Mouse (Mus musculus): Measurements from ENCODE around the gene Krt1. TPM values are rescaled to one million over a fixed set of nuclear protein-coding genes. Genes with fewer than 3 reads are reported as not detected.

Gene Krt1
- 1 to 10 TPM; 5.4 to 6.9 TPM for total RNA-seq (2021)
- long read RNA-seq, transcript Krt1-202 (2 exons, 429 nt) = major isoform, 8 of 20 reads
- long read RNA-seq, partial matches to known transcripts = 6 of 20 reads
- long read RNA-seq, other reads (novel, unspliced or antisense) = 6 of 20 reads

- no peak for DNase-seq (ENCODE audit: low spot score in 2 of 2)
Observed at GRCm38 (mm10) chr15:101850694-101851093, at the start of gene Krt1. TSS of gene Krt1 (minus strand) at chr15:101850794.

DNA sequence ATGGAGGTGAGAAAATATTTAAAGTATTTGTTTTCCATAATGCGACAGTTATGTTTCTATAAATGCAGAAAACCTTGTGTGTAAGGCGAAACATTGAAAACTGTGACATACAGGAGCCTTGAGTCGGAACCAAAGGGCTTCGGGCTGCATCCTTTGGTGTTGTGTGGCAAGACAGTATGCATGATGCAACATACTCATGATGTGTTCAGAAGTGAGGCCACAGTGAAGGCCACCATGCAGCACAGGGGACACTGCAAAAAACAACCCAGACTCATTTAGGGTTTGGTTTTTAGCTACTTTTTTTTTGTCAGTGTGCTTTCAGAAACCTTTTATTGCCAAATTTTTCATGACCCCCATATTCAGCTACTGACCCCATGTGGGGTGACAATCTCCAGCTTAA is 44.6 kb upstream of the Krt1 start:
- DNase-seq (ENCODE audit: low spot score in 2 of 2) = no peak

DNA sequence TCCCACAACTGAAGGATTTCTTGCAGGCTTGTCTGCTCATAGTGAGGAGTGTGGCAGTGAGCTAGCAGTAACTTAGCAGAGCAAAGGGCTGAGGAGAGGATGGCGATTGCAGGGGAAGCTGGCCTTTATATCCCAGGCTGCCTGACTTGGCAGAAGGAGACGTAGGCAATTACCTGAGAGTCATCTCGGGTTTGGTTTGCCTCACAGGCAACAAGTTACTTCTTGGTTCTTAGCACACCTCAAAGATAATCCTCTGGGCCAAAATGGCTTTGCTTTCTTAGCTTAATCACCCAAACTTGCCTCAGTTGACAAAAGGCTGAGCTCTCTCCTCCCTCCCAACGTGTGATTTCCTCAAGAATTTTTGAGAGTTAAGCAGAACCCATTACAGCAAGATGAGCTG is 42.2 kb upstream of the Krt1 start, which contains the start of gene Krt76:
Gene Krt76 (minus strand): TSS at position 101 of the 400 bp plus-strand sequence.
- DNase-seq (ENCODE audit: low spot score in 2 of 2) = no peak

DNA sequence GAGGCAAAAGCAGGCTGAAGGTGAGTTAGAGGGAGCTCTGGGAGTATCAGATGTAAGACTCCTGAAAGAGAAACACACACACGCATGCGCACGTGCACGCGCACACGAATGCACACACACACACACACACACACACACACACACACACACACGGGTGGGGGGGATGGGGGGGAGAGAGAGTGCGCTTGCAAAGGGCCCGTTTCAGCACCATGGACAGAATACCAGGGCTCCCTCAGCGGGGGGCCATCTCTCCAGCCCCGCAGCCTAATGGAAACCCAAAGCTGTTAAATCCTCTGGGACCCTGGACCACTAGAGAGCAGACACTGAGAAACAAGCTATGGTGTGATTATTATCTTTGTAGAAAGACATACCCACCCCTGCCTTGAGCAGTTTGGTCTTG is 29.2 kb upstream of the Krt1 start:
- DNase-seq (ENCODE audit: low spot score in 2 of 2) = no peak

- DNase-seq (ENCODE audit: low spot score in 2 of 2) = no peak
Observed at GRCm38 (mm10) chr15:101878041-101878440, 27.4 kb upstream of the Krt1 start.

DNA sequence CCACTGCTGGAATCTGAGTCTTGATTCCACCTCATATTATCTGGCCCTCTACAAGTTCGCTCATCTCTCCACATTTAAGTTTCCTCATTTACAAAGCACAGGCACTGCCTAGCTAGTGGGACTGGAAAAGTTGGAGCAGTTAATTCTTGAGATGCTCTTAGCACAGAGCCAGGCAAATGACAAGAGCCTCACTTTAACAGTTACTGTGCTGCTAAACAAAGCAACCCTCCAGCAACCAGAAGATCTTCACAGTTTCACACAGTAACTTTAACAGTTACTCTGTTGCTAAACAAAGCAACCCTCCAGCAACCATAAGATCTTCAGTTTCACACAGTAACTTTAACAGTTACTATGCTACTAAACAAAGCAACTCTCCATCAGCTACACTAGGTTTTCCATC is 23.8 kb upstream of the Krt1 start:
- no peak for DNase-seq (ENCODE audit: low spot score in 2 of 2)

DNA sequence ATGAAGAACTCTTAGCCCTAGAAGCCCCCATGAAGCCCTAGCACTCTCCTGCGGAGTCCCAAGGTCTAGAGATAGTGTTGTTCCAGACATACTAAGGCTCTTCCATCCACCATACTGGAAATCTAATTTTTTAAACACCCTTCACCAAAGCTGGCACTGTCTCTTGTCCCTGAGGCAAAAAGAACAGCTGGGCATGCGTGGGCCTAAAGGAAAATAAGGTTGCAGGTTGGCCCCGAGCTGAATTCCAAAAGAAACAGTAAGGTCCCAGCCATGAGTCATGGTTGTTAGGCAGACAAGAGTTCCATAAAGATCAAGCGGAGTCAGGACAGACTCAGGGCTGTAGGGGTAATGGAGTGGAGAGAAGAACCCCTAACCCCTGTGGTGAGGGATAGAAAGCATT is 22.6 kb upstream of the Krt1 start:
- no peak for DNase-seq (ENCODE audit: low spot score in 2 of 2)

DNA sequence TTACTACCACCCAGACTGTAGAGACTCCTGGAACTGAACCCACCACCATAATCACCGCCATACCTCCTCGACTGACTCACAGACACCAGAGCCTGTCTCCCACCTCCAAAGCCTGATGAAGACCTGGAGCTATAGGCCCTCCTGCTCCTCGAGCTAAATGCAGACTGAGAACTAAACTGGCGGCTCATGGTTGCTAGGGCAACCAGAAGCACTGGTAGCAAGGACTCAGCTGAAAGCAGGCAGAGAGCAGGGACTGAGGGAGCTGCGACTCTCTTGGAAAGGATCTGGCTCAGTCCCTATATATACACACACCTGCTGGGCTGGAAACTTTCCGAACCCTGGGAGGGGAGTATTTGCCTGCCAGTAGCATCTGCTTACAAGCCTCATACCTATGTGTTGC is 18.8 kb upstream of the Krt1 start, which contains the start of gene Krt77:
Gene Krt77 (minus strand): TSS at position 275 of the 400 bp plus-strand sequence.
- DNase-seq (ENCODE audit: low spot score in 2 of 2) = peak in 1 of 2 experiments; percentile 45

- no peak for DNase-seq (ENCODE audit: low spot score in 2 of 2)
Observed at GRCm38 (mm10) chr15:101866754-101867153, 16.2 kb upstream of the Krt1 start.

- no peak for DNase-seq (ENCODE audit: low spot score in 2 of 2)
Observed at GRCm38 (mm10) chr15:101860421-101861130, 10.0 kb upstream of the Krt1 start.

DNA sequence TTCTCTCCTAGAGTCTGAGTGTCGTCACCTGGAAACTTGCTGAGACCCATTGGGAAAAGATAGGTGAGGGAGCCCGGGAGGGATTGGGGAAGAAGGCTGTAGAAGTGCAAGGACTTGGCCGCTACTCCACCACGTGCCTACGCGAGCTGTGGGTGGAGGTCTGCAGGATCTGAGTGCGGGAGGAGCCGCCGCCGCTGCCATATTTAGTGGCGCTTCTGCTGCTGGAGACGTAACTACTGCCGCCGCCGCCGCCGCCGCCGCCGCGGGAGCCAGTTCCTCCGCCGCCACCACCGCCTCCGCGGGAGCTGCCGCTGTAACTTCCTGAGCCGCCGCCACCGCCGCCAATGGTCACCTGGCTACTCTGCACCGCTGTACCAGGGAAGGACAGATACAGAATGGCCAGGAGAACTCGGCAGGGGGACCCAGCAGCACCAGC is 9.2 kb upstream of the Krt1 start:
- peak in 1 of 2 experiments; percentile 54 for DNase-seq (ENCODE audit: low spot score in 2 of 2)

GRCm38 (mm10) chr15:101858673-101859425 is 8.3 kb upstream of the Krt1 start:
- no peak for DNase-seq (ENCODE audit: low spot score in 2 of 2)

GRCm38 (mm10) chr15:101856696-101857095 is 6.1 kb upstream of the Krt1 start:
- DNase-seq (ENCODE audit: low spot score in 2 of 2) = no peak

DNA sequence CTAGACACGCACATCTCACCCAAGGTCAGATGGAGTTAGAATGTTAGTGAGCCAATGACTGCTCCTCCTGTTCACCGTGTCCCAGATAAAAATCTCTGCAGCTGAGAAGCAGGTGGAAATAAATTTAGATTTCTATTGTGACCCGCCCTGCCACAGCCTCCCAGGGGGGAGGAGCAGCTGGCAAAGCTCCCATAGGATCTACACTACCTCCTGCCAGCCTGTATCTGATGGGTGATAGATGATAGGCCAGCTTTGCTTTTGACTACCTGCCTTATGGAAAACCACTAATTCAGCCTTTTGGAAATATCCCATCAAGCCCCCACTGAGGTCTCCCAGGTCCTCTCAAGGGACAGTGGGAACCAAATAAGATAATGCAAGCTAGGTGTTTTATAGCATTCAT is 5.1 kb upstream of the Krt1 start:
- DNase-seq (ENCODE audit: low spot score in 2 of 2) = no peak

DNA sequence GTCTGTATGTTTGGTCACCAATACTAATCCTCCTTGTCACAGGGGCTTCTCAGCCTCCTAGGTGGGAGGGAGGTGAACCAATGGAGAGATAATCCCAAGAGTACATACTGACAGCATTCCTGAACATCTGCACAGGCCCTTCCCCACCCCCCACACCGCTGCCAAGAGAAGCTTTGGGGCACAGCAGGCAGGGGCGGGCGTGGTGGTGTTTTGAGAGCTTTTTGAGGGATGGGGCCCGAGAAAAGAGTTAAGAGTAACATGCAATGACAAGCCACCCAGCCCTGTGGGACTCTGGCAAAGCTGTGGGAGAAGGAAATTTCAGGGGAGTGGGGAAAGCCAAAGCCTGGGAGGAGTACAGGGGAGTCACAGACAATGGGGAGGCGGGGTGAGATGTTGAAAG is 3.7 kb upstream of the Krt1 start:
- no peak for DNase-seq (ENCODE audit: low spot score in 2 of 2)

DNA sequence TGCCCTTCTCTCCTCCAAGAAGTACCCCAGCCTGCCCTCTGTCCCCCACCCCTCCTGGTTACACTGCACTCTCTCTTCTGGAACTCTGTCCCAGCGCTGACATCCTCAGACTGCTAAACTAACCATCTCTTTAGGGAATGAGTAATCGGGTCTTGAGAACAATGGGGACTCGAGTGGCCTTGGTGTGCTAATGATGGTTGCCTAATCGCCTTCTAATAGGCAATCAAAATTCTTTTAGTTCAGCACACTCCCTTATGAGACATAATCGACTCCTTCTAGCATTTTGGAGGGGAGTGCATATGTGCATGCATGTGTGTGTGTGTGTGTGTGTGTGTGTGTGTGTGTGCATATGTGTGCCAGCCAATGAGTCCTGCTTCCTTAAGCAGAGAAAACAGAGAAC is 2.0 kb upstream of the Krt1 start:
- no peak for DNase-seq (ENCODE audit: low spot score in 2 of 2)

DNA sequence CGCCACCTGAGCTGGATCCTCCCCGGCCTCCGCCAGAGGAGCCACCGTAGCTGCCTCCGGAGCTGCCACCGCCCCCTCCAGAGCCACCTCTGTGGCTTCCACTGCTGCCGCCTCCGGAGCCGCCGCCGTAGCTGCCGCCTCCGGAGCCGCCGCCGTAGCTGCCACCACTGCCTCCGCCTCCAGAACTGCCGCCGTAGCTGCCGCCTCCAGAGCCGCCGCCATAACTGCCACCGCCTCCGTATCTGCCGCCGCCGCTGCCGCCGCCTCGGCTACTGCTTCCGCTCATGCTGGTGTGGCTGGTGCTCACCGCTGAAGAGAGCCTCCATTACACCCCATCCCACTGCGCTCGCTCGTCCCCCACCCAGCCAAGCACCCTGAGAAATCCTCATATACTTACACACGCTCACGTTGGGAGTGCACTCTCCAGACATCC is 4.6 kb downstream of the Krt1 start:
- DNase-seq (ENCODE audit: low spot score in 2 of 2) = peak; percentile 51 to 70

DNA sequence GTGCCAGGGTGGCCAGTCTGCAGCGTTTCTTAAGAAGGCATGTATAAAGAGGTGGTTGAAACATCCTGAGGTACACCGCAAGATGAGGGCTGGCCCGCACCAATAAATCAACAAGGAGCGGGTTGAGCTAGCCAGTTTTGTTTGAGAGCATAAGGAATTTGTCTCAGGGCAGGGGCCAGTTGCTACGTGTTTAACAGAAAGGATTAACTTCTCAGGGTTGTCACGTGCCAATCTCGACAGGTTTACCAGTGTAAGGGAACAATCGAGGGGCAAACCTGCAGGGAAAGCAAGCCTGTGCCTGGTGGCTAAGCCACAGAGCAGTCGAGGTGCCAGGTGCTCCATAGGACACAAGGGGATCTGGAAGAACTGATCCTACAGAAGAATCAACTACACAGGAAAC is 7.4 kb downstream of the Krt1 start:
- DNase-seq (ENCODE audit: low spot score in 2 of 2) = no peak

DNA sequence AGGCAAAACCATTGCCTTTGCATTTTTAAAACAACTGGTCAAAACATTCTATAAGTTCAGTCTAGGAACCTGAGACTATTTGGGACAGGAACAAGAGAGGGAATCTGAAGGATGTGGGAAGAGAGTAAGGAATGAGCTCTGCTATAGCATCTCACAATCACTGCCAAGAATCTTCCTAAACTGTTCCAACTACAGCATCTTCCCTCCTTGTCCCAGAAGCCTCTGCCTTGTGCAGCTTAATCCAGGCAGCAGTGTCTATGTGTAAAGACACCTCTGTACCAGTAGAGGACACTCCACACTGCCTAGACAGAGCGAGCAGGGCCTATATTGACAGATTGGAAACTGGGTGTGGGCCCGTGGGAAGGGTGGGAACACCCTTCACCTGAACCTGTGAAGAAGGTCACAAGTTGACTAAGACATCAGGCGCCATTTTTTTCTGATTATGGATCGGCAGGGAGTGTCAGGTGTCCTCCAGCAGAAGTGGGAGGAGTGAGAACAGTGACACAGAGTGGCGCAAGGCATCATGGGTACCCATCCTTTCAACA is 15.7 kb downstream of the Krt1 start:
- no peak for DNase-seq (ENCODE audit: low spot score in 2 of 2)

GRCm38 (mm10) chr15:101833131-101833530 is 17.5 kb downstream of the Krt1 start:
- DNase-seq (ENCODE audit: low spot score in 2 of 2) = no peak

DNA sequence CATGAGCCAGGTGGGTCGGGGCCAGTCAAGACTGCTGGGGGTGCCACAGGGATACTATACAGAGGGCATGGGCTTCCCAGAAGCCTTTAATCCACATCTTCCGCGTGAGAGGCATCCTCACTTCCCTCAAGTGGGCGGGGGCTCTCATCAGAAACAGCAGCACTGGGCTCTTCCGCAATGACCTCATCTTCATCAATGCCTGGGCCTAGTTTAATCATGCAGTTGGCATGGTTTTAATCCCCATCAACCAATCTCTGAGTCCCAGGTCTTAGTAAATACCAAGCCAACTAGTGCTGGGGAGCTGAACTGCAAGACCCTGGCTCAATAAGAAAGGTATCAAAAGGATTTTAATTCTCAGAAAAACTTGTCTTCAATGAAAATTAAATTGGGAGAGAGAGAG is 21.2 kb downstream of the Krt1 start:
- DNase-seq (ENCODE audit: low spot score in 2 of 2) = no peak

- DNase-seq (ENCODE audit: low spot score in 2 of 2) = no peak
Observed at GRCm38 (mm10) chr15:101821786-101822185, 28.8 kb downstream of the Krt1 start.
